Mouse (Mus musculus) ES-Bruce4 (cell line): ENCODE measurements around the gene Trim14.

ENCODE experiments used
- CTCF ChIP-seq: IDR thresholded peaks from one replicate; pipeline ENCODE4 v1.8.1; 2011; ENCODE audit warnings: low read depth, low read length
- EP300 ChIP-seq: IDR thresholded peaks from 2 replicates; pipeline ENCODE4 v1.6.1; 2011; ENCODE audit warnings: low read depth, low read length; ENCODE audit not compliant: insufficient read depth
- POLR2A ChIP-seq: IDR thresholded peaks from one replicate; pipeline ENCODE4 v1.8.1; 2011; ENCODE audit warnings: low read length; ENCODE audit not compliant: insufficient read depth

DNA sequence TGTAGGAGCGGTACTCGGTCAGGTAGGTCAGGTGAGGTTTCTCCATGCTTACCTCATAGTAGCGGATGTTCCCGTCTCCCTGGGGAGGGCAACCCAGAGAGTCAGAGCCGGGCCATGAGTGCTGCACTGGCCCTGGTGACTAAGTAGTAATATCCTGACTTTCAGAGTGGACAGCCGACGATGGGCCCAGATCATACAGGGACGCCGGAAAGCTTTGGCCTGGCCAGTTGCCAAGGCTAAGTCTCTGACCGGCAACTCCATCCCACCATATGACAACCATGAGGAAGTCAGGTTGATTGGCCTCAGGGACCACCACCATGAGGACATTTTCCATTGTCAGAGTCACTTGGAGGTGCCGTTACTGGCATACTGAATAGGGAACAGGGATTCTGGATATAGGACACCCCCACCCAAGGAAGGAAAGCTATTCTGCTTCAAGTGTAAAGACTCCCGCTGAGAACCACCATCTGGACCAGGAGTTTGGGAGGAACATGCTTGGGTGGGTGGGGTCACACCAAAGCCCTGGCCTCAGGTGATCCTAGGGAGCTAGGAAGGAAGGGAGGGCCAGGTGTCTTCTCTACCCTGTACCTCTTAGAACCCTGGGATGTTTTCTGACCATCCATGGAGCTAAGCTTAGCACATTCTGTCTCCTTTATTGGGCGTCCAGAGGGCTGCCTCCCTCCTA lies 7.6 kb upstream of the Trim14 start:
- TF ChIP-seq POLR2A, result no peak
- no peak for TF ChIP-seq EP300
- no peak for TF ChIP-seq CTCF
